Mouse (Mus musculus) cerebellum, postnatal 14 days (tissue): ENCODE measurements at regions not wholly inside any gene's neighbourhood (a gene's known extent, or its start where the extent isn't known, plus 50 kb on each side); places are given as distances from the start of the nearest gene placed in this dataset.

Experiments
- DNase-seq, 2 experiments: peaks; one replicate each; pipeline ENCODE4 v3.0.0; 2021; ENCODE audit warnings: mixed read lengths in 2 of 2

GRCm38 (mm10) chr17:9905501-9906462, 236.3 kb upstream of the Pabpc6 start:
- peak; percentile 66 to 74 for DNase-seq

- DNase-seq = peak; percentile 31 to 44
Observed at GRCm38 (mm10) chr17:9904525-9904991, 235.0 kb upstream of the Pabpc6 start.

- DNase-seq = no peak
Observed at GRCm38 (mm10) chr17:9903313-9903712, 233.8 kb upstream of the Pabpc6 start.

GRCm38 (mm10) chr17:9896964-9897363, 227.4 kb upstream of the Pabpc6 start:
- no peak for DNase-seq

- DNase-seq = no peak
Observed at GRCm38 (mm10) chr17:9895686-9896082, 226.2 kb upstream of the Pabpc6 start.

GRCm38 (mm10) chr17:9894828-9895685, 225.5 kb upstream of the Pabpc6 start:
- no peak for DNase-seq

GRCm38 (mm10) chr17:9893966-9894365, 224.4 kb upstream of the Pabpc6 start:
- DNase-seq = peak; percentile 36 to 40

- DNase-seq = no peak
Observed at GRCm38 (mm10) chr17:9892776-9893175, 223.3 kb upstream of the Pabpc6 start.

GRCm38 (mm10) chr17:9892141-9892540, 222.6 kb upstream of the Pabpc6 start:
- DNase-seq = no peak

- no peak for DNase-seq
Observed at GRCm38 (mm10) chr17:9888494-9888893, 219.0 kb upstream of the Pabpc6 start.

- DNase-seq = no peak
Observed at GRCm38 (mm10) chr17:9885110-9885509, 215.6 kb upstream of the Pabpc6 start.

- DNase-seq = no peak
Observed at GRCm38 (mm10) chr17:9882639-9883226, 213.2 kb upstream of the Pabpc6 start.

GRCm38 (mm10) chr17:9879556-9880206, 210.2 kb upstream of the Pabpc6 start:
- no peak for DNase-seq

GRCm38 (mm10) chr17:9873695-9874094, 204.2 kb upstream of the Pabpc6 start:
- DNase-seq = no peak

GRCm38 (mm10) chr17:9870237-9870636, 200.7 kb upstream of the Pabpc6 start:
- no peak for DNase-seq

- no peak for DNase-seq
Observed at GRCm38 (mm10) chr17:9868747-9869281, 199.3 kb upstream of the Pabpc6 start.

GRCm38 (mm10) chr17:9864254-9864653, 194.7 kb upstream of the Pabpc6 start:
- no peak for DNase-seq

- DNase-seq = no peak
Observed at GRCm38 (mm10) chr17:9861923-9862854, 192.7 kb upstream of the Pabpc6 start.

GRCm38 (mm10) chr17:9861346-9861745, 191.8 kb upstream of the Pabpc6 start:
- DNase-seq = no peak

GRCm38 (mm10) chr17:9848559-9849357, 179.2 kb upstream of the Pabpc6 start:
- DNase-seq = peak; percentile 25 to 32
